Mouse (Mus musculus) C2C12 (cell line): ENCODE data around the gene Gm28053. TPM values are rescaled to one million over a fixed set of nuclear protein-coding genes. Genes with fewer than 3 reads are reported as not detected.

ENCODE experiments used
- H3K27me3 ChIP-seq: one replicate; pipeline ENCODE4 v1.6.1; 2011; ENCODE audit not compliant: control insufficient read depth, insufficient read depth, insufficient read length
- H3K36me3 ChIP-seq: one replicate; pipeline ENCODE4 v1.6.1; 2011; ENCODE audit not compliant: control insufficient read depth, insufficient read depth
- H3K4me3 ChIP-seq: one replicate; pipeline ENCODE4 v1.5.1; 2011; ENCODE audit warnings: mild to moderate bottlenecking, control low read depth; ENCODE audit not compliant: poor library complexity, insufficient read depth, severe bottlenecking
- H3K79me2 ChIP-seq: one replicate; pipeline ENCODE4 v1.6.1; 2011; ENCODE audit not compliant: control insufficient read depth, insufficient read depth
- H3K79me3 ChIP-seq: one replicate; pipeline ENCODE4 v1.6.1; 2011; ENCODE audit warnings: low read depth, control low read depth
- H3ac ChIP-seq: one replicate; pipeline ENCODE3; 2011; ENCODE audit warnings: low read depth; ENCODE audit not compliant: control insufficient read depth, insufficient read length
- CEBPB ChIP-seq: IDR thresholded peaks from one replicate; pipeline ENCODE4 v1.6.1; 2011; ENCODE audit warnings: low read depth, mild to moderate bottlenecking, control low read depth, moderate library complexity
- CTCF ChIP-seq: IDR thresholded peaks from one replicate; pipeline ENCODE4 v1.5.1; 2011; ENCODE audit not compliant: control insufficient read depth, insufficient read depth, insufficient read length
- FOSL1 ChIP-seq: IDR thresholded peaks from one replicate; pipeline ENCODE4 v1.8.0; 2011; ENCODE audit warnings: mild to moderate bottlenecking, low read length; ENCODE audit not compliant: poor library complexity, insufficient read depth, severe bottlenecking
- MAX ChIP-seq: IDR thresholded peaks from one replicate; pipeline ENCODE4 v1.6.1; 2011; ENCODE audit warnings: mild to moderate bottlenecking, control low read depth
- MYOD1 ChIP-seq: IDR thresholded peaks from one replicate; pipeline ENCODE4 v1.6.1; 2011; ENCODE audit warnings: low read depth; ENCODE audit not compliant: control insufficient read depth, insufficient read length
- MYOG ChIP-seq: IDR thresholded peaks from one replicate; pipeline ENCODE4 v1.6.1; 2011; ENCODE audit not compliant: control insufficient read depth, insufficient read length; ENCODE audit errors: extremely low read depth
- USF1 ChIP-seq: IDR thresholded peaks from one replicate; pipeline ENCODE4 v1.6.1; 2011; ENCODE audit warnings: low read depth, mild to moderate bottlenecking, control low read depth, moderate library complexity
- polyA plus RNA-seq: library from polyadenylated mRNA; unstranded; fragments of >200 nt; fragmentation: generic; extraction: Trizol; gene quantifications from one replicate; pipeline ENCODE4 v1.2.1, GENCODE M21; 2012; ENCODE audit warnings: missing spikeins

Gm28053 gene
- polyA plus RNA-seq, 1 experiment, result not detected

DNA sequence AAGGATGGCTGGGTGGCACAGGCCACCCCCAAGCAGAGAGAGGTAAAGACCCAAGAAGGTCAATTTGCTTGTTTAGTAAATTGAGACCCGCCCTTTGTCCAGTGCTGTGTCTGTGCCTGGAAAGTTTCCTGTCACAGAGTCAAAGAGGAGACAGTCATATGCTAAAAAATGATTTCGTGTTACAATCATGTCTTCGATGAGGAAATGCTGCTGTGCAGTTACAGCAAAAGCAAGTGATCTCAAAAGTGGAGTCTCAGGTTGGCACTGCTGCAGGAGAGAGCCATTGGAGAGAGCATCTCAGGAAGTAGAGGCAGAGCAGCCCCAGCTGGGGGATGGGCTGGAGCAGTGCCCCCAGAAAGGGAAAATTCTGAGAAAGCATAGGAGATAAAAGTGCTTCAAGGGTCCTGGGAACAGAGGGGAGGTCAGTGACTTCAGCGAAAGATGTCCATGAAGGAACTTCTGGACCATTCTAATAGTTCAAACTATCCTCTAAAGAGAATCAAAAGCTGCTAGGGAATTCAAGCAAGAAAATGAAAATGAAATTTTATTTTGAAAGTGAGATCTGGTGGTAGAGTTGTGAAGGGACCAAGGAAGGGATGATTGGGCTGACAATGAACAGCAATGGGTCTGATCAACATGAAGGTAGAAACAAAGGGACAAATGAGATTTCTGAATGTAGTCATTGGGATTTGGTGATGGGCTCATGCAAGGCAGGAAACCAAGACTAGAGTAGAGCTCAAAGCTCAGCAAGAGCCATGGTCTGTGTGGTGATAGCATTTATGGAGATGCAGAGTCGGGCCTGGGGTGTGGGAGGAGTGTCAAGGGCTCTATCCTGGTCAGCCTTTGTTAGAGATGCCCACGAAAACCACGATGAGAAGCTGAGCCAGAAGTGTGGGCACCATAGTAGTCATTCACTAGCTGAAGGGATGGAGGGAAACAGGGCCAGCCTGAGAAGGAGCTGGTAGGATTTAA lies 32.4 kb upstream of the Gm28053 start:
- Histone ChIP-seq H3ac (no peak overlapping the region), H3K4me3 (no peak overlapping the region), H3K27me3 (no peaks in the 10 kb centered on the region), H3K79me3 (no peaks in the 10 kb centered on the region), H3K79me2 (no peaks in the 10 kb centered on the region), H3K36me3 (no peaks in the 10 kb centered on the region)
- TF ChIP-seq CEBPB (no peak), MYOD1 (no peak), USF1 (no peak), CTCF (no peak), FOSL1 (no peak), MYOG (no peak), MAX (no peak)

DNA sequence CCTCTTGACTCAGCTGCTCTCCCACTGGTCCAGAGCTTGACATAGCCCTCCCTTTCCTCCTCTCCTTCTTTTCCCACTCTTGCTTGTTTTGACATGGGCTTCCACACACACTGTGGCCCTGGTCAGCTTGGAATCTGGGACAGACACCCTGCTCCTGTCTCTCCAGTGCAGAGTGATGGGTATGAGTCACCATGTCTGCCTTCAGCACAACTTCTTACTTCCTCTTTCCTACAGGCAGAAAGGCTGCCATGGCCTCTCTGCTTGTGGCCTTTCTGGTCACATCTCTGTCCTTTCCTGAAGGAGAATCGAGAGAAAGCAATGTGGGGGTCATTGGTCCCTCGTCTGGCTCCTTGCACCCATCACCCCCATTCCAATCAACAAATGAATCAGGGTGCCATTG lies 31.3 kb upstream of the Gm28053 start:
- TF ChIP-seq USF1, result no peak
- no peak for TF ChIP-seq CEBPB
- H3K4me3 ChIP-seq, result no peak overlapping the region
- no peak overlapping the region for H3ac ChIP-seq
- H3K36me3 ChIP-seq, result no peaks in the 10 kb centered on the region
- no peaks in the 10 kb centered on the region for H3K27me3 ChIP-seq
- no peaks in the 10 kb centered on the region for H3K79me2 ChIP-seq
- H3K79me3 ChIP-seq, result no peaks in the 10 kb centered on the region

DNA sequence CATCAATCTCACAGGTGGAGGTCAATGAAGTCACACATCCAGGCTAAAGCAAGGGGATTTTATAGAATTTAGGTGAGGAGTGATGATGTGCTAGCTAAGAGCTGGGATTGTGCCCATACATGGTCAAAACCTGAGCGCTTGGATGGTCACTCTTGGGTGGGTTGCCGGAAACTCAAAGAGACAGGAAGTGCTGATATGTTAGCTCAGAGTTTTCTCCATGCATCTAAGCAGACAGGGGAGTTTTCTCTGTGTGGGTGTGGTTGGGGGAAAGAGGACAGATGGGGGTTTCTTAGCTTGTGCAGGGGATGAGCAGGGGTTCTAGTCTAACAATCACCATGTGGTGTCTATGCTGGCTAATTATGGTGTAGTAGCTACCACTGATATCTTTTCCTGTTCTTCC lies 29.1 kb upstream of the Gm28053 start:
- H3K79me3 ChIP-seq, result no peaks in the 10 kb centered on the region
- TF ChIP-seq MYOD1, result no peak
- no peak overlapping the region for H3K4me3 ChIP-seq
- no peaks in the 10 kb centered on the region for H3K27me3 ChIP-seq
- no peaks in the 10 kb centered on the region for H3K79me2 ChIP-seq
- H3K36me3 ChIP-seq, result no peaks in the 10 kb centered on the region
- no peak overlapping the region for H3ac ChIP-seq

DNA sequence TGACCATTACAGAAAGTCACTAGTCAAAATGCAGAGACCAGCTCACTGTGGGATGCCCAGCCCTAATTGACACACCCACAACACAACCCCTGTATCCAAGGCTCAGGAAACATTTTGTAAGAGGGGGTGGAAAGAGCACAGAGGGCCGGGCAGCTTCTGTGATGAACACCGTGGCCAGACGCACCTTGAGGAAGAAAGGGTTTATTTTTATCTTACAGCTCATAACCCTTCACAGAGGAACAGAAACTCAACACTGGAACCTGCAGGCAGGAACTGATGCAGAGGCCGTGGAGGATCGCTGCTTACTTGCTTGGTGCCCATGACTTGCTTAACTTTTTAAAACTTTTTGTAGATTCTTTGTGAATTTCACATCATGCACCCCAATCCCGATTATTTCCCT lies 25.4 kb upstream of the Gm28053 start:
- TF ChIP-seq FOSL1 (no peak), USF1 (no peak)

GRCm38 (mm10) chr6:48696830-48697554 lies 21.4 kb upstream of the Gm28053 start:
- Histone ChIP-seq H3K27me3 (no peaks in the 10 kb centered on the region), H3K36me3 (no peaks in the 10 kb centered on the region), H3ac (no peak overlapping the region), H3K79me3 (no peaks in the 10 kb centered on the region), H3K79me2 (no peaks in the 10 kb centered on the region), H3K4me3 (no peak overlapping the region)
- TF ChIP-seq MYOD1, result no peak
- no peak for TF ChIP-seq MYOG
- TF ChIP-seq MAX, result no peak
- TF ChIP-seq FOSL1, result no peak
- TF ChIP-seq CTCF, result no peak
- no peak for TF ChIP-seq CEBPB
- no peak for TF ChIP-seq USF1

More for the DNA sequence above, 25.4 kb upstream of the Gm28053 start:
- H3K36me3 ChIP-seq, result no peaks in the 10 kb centered on the region
- no peak overlapping the region for H3ac ChIP-seq
- H3K79me3 ChIP-seq, result no peaks in the 10 kb centered on the region
- H3K27me3 ChIP-seq, result no peaks in the 10 kb centered on the region
- no peaks in the 10 kb centered on the region for H3K79me2 ChIP-seq
- no peak overlapping the region for H3K4me3 ChIP-seq

DNA sequence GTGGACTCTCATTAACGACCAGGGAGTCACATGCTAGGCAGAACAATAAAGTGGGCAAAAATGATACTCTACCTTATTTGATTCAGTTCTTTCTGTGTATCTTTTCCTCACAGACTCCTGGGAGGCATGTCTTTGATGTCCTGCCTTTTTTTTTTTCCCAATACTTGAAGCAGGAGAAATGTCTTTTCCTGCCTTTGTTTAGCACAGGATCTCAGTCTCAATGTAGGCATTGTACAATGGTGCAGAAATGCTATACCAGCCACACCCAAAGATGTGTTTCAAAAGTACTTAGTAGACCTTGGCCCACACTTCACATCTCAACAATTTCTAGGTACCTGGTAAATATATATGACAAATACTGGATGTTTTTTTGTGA lies 20.9 kb upstream of the Gm28053 start:
- H3ac ChIP-seq, result no peak overlapping the region
- TF ChIP-seq MYOG (no peak), MAX (no peak), FOSL1 (no peak), USF1 (no peak), CTCF (no peak), MYOD1 (no peak), CEBPB (no peak)
- H3K79me2 ChIP-seq, result no peaks in the 10 kb centered on the region
- H3K79me3 ChIP-seq, result no peaks in the 10 kb centered on the region
- no peaks in the 10 kb centered on the region for H3K27me3 ChIP-seq
- no peaks in the 10 kb centered on the region for H3K36me3 ChIP-seq
- H3K4me3 ChIP-seq, result no peak overlapping the region
